ENCODE assay signal across 10 mouse cellular contexts in the genomic region with DNA sequence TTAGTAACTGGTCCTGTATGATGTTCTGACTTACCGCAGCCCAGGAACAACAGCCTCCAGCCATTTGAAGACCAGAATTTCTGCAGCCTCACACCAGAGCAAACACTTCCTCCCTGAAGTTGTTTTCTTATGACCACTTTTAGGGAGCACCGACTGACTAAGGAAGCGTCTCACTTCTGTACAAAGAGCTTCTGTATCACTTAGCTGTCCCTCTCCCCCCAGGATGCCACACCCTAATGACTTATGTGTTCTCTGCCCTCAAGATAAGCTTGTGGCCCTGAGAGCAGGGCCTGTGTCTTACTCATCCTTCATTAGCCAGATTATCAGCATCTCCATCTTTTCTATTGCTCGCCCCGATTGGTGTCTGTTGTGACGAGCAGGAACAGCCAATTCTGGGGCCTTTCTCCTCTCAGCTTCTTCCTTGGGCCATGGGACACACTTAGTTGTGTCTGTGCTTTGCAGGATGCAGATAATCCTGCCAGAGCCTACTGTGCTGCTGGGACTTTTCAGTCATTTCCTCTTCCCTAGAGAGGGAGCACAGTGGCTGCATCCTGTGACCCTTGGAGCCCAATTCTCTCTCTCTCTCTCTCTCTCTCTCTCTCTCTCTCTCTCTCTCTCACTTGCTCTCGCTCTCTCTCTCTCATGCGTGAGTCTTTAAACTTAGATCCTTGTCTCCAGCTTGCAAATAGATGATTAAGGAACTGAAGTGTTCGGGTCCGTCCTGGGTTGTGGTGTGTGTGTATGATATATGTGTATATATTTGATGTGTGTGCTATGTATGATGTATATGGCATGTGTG.
DNase-seq lines count a peak whose midpoint lies in the region; ATAC-seq and TF ChIP-seq lines count a peak whose summit lies in the region.
"Had no signal": no experiment of that assay in that cellular context is flagged by ENCODE, and none has a peak within 500 bp of the region (broad histone marks: within the 10 kb centered on the region; RNA-seq: fewer than 3 reads in every experiment).

No protein-coding gene starts in this region.

- H3K36me3 ChIP-seq in kidney, adult 2 months (ENCODE audit: control insufficient read depth, insufficient read depth, low read length): no peaks in the 10 kb centered on the region
- H3K36me3 ChIP-seq in liver, embryonic 12.5 days: no peaks in the 10 kb centered on the region
- H3K36me3 ChIP-seq in myocyte (ENCODE audit: control insufficient read depth, insufficient read depth): no peaks in the 10 kb centered on the region
- H3K36me3 ChIP-seq in hindbrain, embryonic 12.5 days: no peaks in the 10 kb centered on the region

- no peak for TF ChIP-seq POLR2A in kidney, adult 2 months (IDR thresholded peaks at IDR 0.05; ENCODE audit: low read depth, low read length)
- TF ChIP-seq POLR2A in myocyte (IDR thresholded peaks at IDR 0.05; ENCODE audit: insufficient read length, low read depth): no peak

- no peak for TF ChIP-seq CTCF in kidney, adult 2 months (conservative IDR thresholded peaks at IDR 0.05; ENCODE audit: insufficient read depth, insufficient read length, low read depth, low read length)
- TF ChIP-seq CTCF in gastrocnemius, adult 2 months (IDR thresholded peaks at IDR 0.05): no peak
- no peak for TF ChIP-seq CTCF in left cerebral cortex, adult 2 months (IDR thresholded peaks at IDR 0.05)

- H3K9me3 ChIP-seq in liver, embryonic 12.5 days (replicated peaks): no peaks in the 10 kb centered on the region
- H3K9me3 ChIP-seq in hindbrain, embryonic 12.5 days (replicated peaks): no peaks in the 10 kb centered on the region
- H3K9me3 ChIP-seq: forebrain, embryonic 13.5 days had no signal

- no peak overlapping the region for H3K9ac ChIP-seq in liver, embryonic 12.5 days
- H3K9ac ChIP-seq in hindbrain, embryonic 12.5 days: no peak overlapping the region
- H3K9ac ChIP-seq: forebrain, embryonic 13.5 days had no signal

- intact Hi-C loops in gastrocnemius, adult 2 months (cut with DNase I): no loop called here
- intact Hi-C loops in left cerebral cortex, adult 2 months (cut with DNase I): no loop called here

- H3K27ac ChIP-seq in kidney, adult 2 months (ENCODE audit: insufficient read depth, low read depth, low read length): peak overlapping the region; percentile 12
- peak overlapping the region; percentile 27; the same call in 1 of the 2 replicates for H3K27ac ChIP-seq in liver, embryonic 12.5 days
- H3K27ac ChIP-seq in gastrocnemius, adult 2 months: no peak overlapping the region
- H3K27ac ChIP-seq in left cerebral cortex, adult 2 months: no peak overlapping the region
- no peak overlapping the region for H3K27ac ChIP-seq in hindbrain, embryonic 12.5 days
- H3K27ac ChIP-seq: forebrain, embryonic 13.5 days had no signal

- DNase-seq in kidney, adult 2 months: peak; percentile 56
- no peak for DNase-seq in kidney, postnatal 10 days
- DNase-seq in c-Kit-positive CD71-negative TER-119-negative erythroid progenitor cells, embryonic 14.5 days (ENCODE audit: low read depth): peak; percentile 43
- DNase-seq in gastrocnemius, adult 2 months: no peak
- DNase-seq in left cerebral cortex, adult 2 months (ENCODE audit: extremely low spot score in 1 of 2, low spot score in 2 of 2): no peak
- DNase-seq: cerebellum, postnatal 36 days had no signal

- 71% methylated on average over 10 of the region's 10 CpGs for WGBS in kidney, adult 2 months
- whole genome bisulfite sequencing in liver, embryonic 12.5 days (ENCODE audit: insufficient replicate concordance): 28% methylated on average over 10 of the region's 10 CpGs
- 80% methylated on average over 10 of the region's 10 CpGs for WGBS in hindbrain, embryonic 12.5 days

- peak; percentile 72 for ATAC-seq in liver, embryonic 12.5 days
- ATAC-seq in hindbrain, embryonic 12.5 days (ENCODE audit: low FRiP score): no peak
- ATAC-seq: forebrain, embryonic 13.5 days had no signal

- peaks cover 35% of the 10 kb centered on the region for H3K4me1 ChIP-seq in kidney, adult 2 months (ENCODE audit: control insufficient read depth, insufficient read depth, low read length)
- H3K4me1 ChIP-seq in liver, embryonic 12.5 days: peaks cover 30% of the 10 kb centered on the region
- H3K4me1 ChIP-seq in hindbrain, embryonic 12.5 days: peaks cover 37% of the 10 kb centered on the region

- H3K4me2 ChIP-seq in liver, embryonic 12.5 days: no peak overlapping the region
- H3K4me2 ChIP-seq in myocyte (ENCODE audit: low read depth): peak overlapping the region; percentile 66
- H3K4me2 ChIP-seq in hindbrain, embryonic 12.5 days (replicated peaks): no peak overlapping the region
- H3K4me2 ChIP-seq: forebrain, embryonic 13.5 days had no signal

- no peak overlapping the region for H3ac ChIP-seq in myocyte (ENCODE audit: control insufficient read depth, insufficient read length)

- no peaks in the 10 kb centered on the region for H3K79me2 ChIP-seq in myocyte (ENCODE audit: control insufficient read depth, insufficient read depth)

- H3K4me3 ChIP-seq in kidney, adult 2 months (ENCODE audit: insufficient read depth, low read depth, low read length): no peak overlapping the region
- H3K4me3 ChIP-seq in liver, embryonic 12.5 days: no peak overlapping the region
- H3K4me3 ChIP-seq in myocyte: no peak overlapping the region
- no peak overlapping the region for H3K4me3 ChIP-seq in gastrocnemius, adult 2 months
- H3K4me3 ChIP-seq in left cerebral cortex, adult 2 months: no peak overlapping the region
- no peak overlapping the region for H3K4me3 ChIP-seq in hindbrain, embryonic 12.5 days
- H3K4me3 ChIP-seq: forebrain, embryonic 13.5 days had no signal

- no peaks in the 10 kb centered on the region for H3K27me3 ChIP-seq in kidney, adult 2 months (replicated peaks; ENCODE audit: control insufficient read depth, insufficient read depth, low read length)
- no peaks in the 10 kb centered on the region for H3K27me3 ChIP-seq in liver, embryonic 12.5 days (replicated peaks)
- H3K27me3 ChIP-seq in myocyte (ENCODE audit: control insufficient read depth, insufficient read depth, insufficient read length): no peaks in the 10 kb centered on the region
- no peaks in the 10 kb centered on the region for H3K27me3 ChIP-seq in hindbrain, embryonic 12.5 days
- H3K27me3 ChIP-seq: forebrain, embryonic 13.5 days had no signal

TF ChIP-seq in myocyte, 11 proteins besides CTCF, POLR2A, EP300 and RAD21:
- TF ChIP-seq MYOD1 (IDR thresholded peaks at IDR 0.05; ENCODE audit: control insufficient read depth in 1 of 3, insufficient read length in 2 of 3, low read depth in 2 of 3) (peak in 1 of 3 experiments; percentile 47), MAX (IDR thresholded peaks at IDR 0.05; ENCODE audit: low read depth) (peak; percentile 23), CEBPB (IDR thresholded peaks at IDR 0.05; ENCODE audit: insufficient read depth, poor library complexity, severe bottlenecking) (no peak)

Comparison
In these comparisons a context has a peak if more than half of its experiments do, and no peak if none do; other contexts are left out.
1. DNase-seq: peak in kidney, adult 2 months (single experiment) and c-Kit-positive CD71-negative TER-119-negative erythroid progenitor cells, embryonic 14.5 days (single experiment); none in kidney, postnatal 10 days (single experiment), gastrocnemius, adult 2 months (single experiment) and left cerebral cortex, adult 2 months (0 of 2).
2. H3K27ac ChIP-seq: peak in kidney, adult 2 months (single experiment) and liver, embryonic 12.5 days (single experiment); none in gastrocnemius, adult 2 months (single experiment), left cerebral cortex, adult 2 months (single experiment) and hindbrain, embryonic 12.5 days (single experiment).